Mouse (Mus musculus) liver, embryonic 14.5 days (tissue): ENCODE data around the gene Agrp.

ENCODE experiments used
- CTCF ChIP-seq: IDR thresholded peaks from 2 replicates; pipeline ENCODE4 v1.5.1; 2016; ENCODE audit warnings: antibody characterized with exemption, low read depth, control low read depth
- EP300 ChIP-seq: IDR thresholded peaks from 2 replicates; pipeline ENCODE4 v1.6.1; 2016; ENCODE audit warnings: antibody characterized with exemption, low read depth

GRCm38 (mm10) chr8:105573427-105573826 lies 63.8 kb downstream of the Agrp start:
- TF ChIP-seq CTCF (no peak), EP300 (no peak)
